Mouse (Mus musculus) 3134 (cell line): ENCODE results near the gene Nr1i3.
A peak's percentile ranks its signal among the peaks of the same experiment; 100 is the strongest.
"Not testable (repeated sequence)": the region's sequence is repeated elsewhere in the genome, so short reads cannot be mapped to it uniquely, and the experiment has no call there.

Experiments used
- DNase-seq: peaks from one replicate; pipeline ENCODE4 v3.0.0-alpha.2; 2011; ENCODE audit warnings: low spot score; ENCODE audit not compliant: insufficient read length; ENCODE audit errors: extremely low read depth

Gene Nr1i3

DNA sequence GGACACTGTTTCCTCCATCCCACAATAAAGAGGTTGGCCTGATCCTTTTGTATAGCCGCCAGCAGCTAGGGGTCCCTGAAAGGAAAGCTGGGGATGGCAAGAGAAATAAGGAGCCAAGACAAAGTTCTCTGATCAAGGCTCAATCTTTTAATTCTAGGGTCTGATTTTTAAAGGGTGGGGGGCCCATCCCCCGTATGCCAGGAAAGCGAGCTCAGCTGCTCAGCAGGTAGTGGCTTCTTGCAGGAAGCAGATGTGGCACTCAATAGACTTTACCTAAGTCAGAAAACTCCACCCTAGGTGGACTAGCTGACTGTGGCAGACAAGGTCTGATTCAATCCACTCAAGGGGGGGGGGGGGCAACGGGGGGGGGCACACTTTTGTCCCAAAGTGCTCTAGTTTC, 13.0 kb downstream of the Nr1i3 start:
- no peak for DNase-seq

DNA sequence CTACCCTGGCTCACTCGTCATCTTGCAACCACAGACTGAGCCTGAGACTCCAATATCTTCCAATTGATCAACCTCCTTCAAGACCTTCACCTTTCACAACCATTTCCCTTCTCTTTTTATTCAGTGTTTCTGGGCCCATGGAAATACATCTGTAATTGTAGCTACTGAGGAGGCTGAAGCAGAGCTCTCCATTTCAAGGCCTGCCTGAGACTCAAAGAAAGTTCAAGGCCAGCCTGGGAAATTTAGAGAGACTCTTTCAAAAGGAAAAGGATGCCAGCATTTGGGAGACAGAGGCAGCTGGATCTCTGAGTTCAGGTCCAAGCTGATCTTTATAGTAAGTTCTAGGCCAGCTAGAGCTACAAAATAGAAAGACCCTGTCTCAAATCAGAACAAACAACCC, 14.1 kb downstream of the Nr1i3 start:
- no peak for DNase-seq

DNA sequence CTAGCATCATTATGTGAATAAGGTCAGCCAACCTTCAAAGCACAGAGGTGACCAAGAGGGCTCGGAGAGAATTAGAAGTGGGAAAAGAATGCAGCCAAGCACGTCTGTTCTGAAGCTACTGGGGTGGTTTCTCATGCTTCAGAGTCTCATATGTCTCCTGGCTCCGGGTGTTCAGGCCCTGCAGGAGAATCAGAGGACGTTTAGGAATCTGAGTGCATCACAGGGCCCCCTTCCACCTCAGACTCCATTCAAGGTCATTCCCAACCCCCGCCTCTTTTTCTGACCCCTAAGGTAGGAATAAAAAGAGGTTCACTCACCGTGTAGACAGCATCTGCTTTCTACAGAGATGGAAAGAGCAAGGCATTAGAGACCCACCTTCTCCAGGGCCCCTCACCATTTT, 16.0 kb downstream of the Nr1i3 start:
- DNase-seq, result no peak

DNA sequence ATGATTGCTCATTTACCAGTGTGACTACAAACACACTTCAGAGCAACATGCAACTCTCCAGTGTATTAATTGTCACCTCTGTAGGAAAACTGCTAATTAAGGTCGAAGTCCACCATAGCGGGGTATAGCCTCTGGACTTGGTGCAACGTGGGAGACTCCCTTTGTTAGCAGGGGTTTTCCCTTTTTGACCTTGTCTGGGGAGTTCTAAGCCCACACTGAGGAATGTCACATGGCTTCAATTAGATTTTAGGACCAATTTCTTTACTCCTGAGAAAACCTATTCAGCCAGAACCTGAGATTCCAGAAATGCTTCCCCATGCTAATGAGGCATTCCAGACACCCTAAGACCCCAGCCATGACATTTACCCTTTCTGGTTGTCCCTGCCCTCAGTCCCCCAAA, 16.4 kb downstream of the Nr1i3 start:
- no peak for DNase-seq

DNA sequence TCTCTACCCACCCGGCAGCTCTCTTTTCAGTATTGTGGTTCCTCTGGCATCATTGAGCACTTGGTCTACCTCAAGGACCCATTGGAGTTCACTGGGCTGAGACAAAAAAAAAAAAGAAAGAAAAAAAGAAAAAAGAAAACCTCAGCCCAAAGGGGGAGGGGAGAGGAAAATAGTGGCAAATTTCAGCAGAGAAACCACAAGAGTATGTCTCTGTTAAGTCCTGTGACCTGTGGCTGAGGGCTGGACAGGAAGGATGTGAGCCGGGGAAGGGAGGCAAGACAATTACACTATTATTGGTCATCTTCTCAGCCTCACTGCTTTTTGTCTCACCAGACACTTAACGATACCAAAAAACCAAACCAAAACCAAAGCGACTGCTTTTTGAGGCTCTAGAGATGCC, 18.1 kb downstream of the Nr1i3 start:
- DNase-seq, result no peak

DNA sequence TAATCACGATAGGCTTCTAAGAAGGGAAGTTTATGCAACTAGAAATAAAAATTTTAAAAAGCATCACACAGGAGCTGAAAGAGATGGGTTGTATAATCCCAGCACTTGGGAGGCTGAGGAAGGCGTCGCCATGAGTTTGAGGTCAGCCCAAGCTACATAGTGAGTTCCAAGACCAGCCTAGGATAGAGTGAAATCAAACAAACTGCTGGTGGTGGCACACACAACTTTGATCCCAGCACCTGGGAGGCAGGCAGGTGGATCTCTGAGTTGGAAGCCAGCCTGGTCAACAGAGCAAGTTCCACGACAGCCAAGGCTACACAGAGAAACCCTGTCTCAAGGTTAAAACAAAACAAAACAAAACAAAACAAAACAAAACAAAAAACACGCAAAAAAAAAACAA, 18.6 kb downstream of the Nr1i3 start:
- DNase-seq, result no peak

DNA sequence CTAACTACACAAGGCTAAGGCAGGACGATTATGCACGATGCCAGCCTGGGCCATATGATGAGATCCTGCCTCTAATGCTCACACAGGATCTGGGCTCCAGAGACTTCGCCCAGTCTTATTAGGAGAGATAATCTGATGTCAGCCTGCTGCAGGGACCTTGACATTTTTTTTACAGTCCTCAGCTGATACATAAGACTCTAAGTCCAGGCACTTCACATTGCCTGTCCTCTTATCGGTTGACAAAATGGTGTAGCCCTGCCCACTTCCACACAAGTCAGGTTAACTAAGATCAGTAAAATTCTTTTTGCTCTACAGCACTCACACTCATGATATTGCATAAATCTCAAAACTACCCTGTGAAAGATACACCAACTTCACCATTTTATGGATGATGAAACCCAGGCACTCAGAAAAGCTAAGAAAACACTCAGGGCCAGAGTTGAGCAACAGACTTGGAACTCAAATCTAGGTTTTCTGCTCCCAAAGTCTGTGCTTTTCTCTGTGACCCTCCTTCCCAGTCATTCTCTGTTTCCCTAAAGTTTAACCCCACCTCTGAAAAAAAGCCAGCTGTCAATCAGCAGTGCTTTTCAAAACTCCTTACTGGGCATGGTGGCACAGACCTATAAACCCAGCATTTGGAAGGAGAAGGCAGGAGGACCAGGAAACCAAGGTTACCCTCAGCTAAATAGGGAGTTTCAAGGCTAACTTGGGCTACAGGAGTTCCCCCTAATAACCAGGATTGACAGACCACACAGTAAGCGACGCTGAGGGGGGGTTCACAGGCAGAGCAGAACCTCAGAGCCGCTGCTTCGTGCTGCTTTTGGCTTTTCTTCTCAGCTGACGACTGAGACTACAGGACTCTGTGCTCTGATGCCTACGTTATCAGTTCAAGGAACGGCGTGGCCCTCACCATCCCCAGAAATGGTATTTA, 19.3 kb downstream of the Nr1i3 start:
- DNase-seq, result no peak

DNA sequence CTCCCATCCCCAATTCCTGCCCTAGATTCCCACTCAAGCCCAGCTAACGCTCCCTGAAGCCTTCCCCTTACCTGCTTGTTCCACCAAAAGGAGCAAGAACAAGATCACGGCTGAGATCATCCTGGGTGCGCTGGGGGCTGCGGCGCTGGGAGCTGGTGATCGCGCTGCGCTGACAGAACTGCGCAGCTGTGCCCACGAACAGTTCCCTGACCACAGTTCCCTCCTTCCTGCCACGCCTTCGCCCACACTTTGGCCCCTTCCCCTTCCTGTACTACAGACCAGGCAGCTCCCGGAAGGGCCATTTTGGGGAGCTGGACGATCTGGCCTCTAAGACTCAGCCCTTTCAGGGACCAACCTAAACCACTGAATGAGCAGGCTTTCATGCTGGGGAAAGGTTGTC, 20.4 kb downstream of the Nr1i3 start, which contains the start of gene Fcer1g:
TSS of gene Fcer1g (minus strand) at position 240 of the 400 bp plus-strand sequence.
- no peak for DNase-seq

DNA sequence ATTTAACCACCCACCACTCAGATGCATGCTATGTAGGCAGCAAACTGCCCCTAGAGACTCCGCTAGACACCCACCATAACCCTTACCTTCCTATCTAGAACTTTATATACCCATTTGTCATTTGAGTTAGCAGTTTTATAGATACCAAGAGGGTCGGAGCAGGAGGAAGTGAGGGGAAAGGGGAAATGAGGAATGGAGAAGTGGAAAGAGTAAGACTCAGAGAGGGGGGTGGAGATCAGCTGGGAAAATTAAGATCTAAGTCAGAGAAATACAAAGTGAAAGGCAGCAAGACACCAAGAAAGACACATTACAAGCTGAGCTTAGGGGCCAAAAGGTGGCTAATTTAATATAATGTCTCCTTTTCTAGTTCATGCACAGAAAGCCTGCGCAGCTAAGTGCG, 20.8 kb downstream of the Nr1i3 start:
- DNase-seq, result no peak

DNA sequence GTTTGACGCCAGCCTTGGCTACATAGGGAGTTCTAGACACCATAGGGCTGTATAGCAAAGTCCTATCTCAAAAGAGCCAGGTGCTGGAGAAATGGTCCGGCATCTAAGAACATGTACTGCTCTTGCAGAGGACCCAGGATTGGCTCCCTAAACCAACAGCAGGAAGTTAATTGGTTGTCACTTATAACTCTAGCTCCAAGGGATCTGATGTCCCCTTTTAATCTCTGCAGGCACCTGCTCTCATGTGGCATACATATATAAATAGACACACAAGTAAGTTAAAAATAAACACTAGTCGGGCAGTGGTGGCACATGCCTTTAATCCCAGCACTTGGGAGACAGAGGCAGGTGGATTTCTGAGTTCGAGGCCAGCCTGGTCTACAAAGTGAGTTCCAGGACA, 22.0 kb downstream of the Nr1i3 start:
- DNase-seq, result no peak

DNA sequence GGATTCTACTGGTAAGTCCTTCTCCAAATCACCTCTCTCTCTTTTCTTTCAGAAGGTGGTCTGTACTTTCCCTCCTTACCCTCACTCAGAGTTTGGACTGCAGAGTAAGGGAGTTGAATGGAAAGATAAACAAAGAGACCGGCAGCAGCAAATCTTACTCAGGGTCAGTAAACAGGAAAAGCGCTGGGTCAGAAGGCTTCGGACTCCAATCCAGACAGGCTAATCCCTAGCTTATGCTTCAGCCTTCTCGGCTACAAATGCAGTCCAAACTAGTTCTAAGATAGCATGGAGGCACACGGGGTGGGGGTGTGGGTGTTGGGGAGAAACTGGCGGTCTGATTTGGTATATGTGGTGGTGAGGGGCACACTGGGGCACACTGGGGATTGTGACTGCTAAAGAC, 23.7 kb downstream of the Nr1i3 start:
- DNase-seq, result no peak

DNA sequence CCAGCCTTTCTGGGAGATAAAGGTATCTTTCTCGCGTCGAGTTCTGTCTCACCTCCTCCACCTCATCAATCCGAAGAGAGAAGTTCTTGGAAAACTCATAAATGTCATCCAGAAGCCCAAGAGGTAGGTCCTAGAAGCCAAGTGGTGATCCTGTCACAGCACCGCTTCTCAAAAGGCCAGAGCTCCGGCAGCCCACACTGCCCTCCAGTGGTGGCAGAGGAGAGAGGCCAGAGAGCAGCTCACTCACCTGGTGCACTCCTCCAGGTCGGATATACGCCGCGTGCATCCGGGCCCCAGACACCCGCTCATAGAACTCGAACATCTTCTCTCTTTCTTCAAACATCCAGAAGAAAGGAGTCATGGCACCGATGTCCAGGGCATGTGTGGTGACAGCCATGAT, 24.7 kb downstream of the Nr1i3 start:
- DNase-seq, result peak; percentile 28

DNA sequence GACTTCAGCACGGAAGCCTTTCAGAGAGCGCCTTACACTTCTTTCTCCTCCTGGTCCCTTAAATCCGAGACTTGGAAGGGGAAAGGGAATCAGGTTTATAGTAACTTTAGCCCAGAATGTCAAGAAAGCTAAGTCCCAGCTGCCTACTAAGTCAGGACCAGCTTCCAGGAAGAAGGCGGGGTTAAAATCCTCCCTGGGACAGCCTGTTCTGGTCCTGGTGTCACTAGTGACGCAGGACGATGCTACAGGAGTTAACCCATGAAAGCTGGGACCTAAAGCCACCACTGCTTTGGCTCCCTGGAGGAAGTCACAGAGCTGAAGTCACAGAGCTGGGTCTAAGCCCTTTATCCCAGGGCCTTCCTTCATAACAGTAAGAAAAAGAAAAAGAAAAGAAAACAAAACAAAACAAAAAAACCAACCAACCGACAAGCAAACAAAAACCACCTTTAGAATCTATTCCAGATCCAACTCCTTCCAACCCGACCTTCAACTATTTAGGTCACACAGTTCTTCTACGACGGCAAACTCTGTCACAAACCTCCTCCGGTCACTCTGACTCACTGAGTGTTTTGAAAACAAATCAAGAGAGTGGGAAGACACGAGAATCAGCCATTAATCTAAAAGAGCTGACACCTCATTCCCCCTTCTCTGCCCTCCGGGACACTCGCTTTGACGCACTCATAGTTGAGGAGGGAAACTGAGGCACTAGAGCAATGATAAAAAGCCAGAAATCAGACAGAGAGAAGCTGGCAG, 26.4 kb downstream of the Nr1i3 start:
- DNase-seq, result no peak

DNA sequence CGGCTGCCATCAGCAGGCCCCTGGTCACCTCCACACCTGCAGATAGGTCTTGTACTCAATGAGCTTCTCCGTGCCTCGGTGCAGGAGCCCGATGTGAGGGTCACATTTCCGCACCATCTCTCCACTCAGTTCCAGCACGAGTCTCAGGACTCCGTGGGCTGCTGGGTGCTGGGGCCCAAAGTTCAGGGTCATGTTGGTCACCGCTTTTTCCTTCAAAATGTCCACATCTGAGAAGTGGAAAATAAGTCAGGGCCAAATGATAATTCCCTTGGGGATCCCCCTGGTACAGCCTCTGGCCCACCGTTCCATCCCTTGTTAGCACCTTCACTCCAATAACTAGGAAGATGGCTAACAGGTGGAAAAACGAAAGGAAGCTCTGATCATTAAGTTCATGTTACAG, 27.1 kb downstream of the Nr1i3 start:
- no peak for DNase-seq

DNA sequence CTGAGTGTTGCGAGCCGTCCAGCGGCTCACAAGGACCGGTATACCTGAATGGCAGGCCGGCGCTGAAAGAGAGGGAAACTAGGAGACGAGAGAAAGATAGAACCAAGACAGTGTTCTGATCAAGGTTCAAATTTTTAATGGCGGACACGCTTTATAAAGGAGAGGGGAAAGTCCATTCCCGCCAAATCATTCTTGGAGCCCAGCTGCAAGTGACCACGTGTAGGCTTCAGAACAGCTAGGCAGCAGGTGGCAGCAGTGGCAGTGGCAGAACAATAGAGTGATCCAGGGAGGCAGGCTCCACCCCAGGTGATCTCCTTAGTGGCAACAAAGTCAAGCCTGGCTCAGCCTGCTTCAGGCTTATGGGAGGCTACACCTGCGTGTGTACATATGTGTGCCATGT, 28.2 kb downstream of the Nr1i3 start:
- DNase-seq, result not testable (repeated sequence)

DNA sequence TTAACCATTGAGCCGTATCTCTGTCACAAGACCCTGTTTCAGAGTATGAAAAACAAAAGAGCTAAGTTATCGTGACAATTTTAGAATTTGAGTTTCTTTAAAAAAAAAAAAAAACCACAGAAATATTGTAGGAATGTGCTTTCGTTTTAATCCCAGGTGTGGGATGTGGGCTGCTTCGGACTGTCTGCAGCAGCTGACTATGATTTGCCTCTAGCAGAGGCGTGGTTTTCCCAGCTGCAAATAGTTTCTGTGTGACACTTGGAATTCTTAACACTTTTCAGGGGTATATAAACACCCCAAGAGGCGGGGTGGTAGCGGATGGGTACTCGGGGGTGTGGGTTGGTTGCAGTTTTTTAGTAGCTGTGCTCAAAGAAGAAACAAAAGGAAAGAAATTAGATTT, 31.6 kb downstream of the Nr1i3 start:
- DNase-seq, result no peak

DNA sequence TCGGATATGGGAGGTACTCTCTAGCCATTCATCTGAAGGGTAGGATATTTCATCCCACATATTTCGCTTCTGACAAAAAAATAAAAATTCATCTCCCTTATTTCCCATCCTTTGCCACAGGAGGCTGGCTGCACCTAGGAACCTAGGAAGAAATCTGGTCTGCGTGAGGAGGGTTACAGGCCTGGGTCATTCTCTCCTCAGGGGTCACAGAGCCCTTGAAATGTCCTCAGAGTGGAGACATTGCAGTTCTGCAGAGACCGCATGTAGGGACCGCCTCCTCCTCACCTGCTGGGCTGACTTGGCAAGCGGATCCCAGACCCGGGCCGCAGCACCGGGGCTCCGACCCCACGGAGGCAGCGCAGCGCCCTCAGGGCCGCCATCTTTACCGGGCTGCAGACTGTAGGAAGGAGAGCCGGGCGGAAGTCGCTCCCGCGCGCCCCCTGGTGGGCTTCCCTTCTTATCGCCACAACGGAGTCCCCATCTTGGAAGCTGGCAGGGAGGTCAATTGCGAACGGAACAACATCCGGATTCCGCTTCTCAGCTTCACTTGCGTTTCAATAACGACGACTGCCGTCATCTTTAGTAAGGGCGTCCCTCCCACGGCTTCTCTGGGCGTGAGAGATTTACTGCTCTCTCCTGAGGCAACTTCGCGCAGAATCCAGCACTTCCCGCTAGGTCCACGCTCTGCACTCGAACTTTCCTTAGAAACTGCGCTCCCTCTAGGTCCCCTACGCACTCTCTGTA, 33.1 kb downstream of the Nr1i3 start:
- DNase-seq, result peak; percentile 97

DNA sequence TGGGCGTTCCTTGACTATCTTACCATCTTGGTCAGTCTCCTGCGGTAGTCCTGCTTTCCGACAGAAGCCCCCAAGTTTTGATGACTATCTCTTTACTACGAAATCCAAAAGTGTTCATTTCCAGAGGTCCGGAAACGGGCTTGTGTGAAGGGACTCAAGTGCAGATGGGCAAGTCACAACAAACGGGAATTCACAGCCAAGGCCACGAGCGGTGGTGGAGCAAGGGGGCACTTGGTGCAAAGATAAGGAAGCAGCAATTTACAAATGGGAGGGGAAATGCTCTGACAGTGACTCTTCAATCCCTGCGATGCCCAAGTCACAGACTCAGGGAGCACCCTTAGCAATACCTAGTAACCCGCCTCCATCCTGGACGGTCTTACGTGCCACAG, 33.7 kb downstream of the Nr1i3 start:
- no peak for DNase-seq

DNA sequence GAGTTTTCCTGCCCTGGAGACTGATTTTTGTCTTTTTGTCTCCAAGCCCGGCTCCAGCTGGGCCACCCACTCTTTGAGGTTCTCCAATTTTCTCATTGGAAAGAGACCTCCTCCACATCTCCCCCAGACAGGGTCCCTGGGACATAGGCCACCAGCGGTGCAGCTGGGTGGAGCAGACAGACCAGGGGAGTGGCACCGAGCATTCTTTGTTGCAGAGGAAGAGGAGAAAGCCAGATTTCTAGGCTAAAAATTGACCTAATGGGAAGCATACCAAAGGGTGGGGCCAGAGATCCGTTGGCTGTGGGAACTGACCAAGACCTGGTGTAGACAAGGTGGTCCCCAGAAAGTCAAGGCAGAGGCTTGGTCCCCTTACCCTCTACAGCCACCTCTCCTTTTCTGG, 34.1 kb downstream of the Nr1i3 start:
- DNase-seq, result no peak

DNA sequence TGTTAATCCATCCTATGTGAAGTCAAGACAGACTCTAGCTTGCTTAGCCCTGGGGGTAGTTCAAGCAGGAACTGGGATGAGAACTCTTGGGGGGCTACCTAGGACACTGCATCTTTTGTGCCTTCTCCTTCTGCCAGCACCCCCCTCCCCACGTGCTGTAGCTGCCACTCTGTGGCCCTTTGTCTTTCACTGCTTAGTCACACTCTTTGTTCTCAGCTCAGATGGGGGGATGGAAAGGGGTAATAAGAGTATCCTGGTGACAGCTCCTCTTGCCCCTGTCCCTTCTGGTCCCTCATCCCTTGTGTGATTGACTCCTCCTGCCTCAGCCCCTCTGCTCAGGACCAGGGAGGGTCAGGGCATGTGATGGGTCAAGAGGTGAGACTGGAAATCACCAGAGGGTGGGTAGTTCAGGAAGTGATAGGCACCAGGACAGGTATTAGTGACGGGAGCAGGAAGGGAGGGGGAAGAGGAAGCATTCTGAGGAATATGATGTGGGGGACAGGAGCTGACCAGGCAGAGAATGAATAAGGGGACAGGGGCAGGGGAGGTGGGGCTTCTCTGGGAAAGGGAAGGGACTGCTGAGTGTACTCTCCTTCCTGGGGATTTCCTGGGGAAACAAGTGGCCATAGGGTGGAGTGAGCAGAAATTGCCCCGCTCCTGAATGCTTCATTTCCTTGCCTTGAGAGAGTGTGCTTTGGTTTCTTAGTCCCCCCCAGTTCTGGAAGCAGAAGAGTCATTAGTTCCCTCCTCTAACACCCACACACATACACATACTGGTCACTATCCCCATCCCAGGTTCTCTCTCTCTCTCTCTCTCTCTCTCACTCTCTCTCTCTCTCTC, 34.8 kb downstream of the Nr1i3 start:
- DNase-seq, result no peak
